Mouse (Mus musculus): Measurements from ENCODE around the gene Dr1. TPM values are rescaled to one million over a fixed set of nuclear protein-coding genes. Genes with fewer than 3 reads are reported as not detected.
"Not testable (repeated sequence)": the region's sequence is repeated elsewhere in the genome, so short reads cannot be mapped to it uniquely, and the experiment has no call there.

The Dr1 gene
- 24.3 and 24.9 TPM in 2 replicates for polyA plus RNA-seq (2015; fragmentation: Nextera tagmentation; extraction: Ambion mirVana)

GRCm38 (mm10) chr5:108268127-108269062 lies at the start of gene Dr1:
Gene Dr1, plus strand, starts transcription at chr5:108268897.
- H3K27ac ChIP-seq (replicated peaks): peak within 1 kb of the TSS; percentile 95
- peaks cover 8% of the 10 kb centered on the region for H3K36me3 ChIP-seq
- no peaks in the 10 kb centered on the region for H3K27me3 ChIP-seq (replicated peaks)
- 2% methylated on average over 53 of the region's 55 CpGs for WGBS
- H3K9me3 ChIP-seq: no peaks in the 10 kb centered on the region
- ATAC-seq (ENCODE audit: extremely low read depth, insufficient number of reproducible peaks, low FRiP score, low TSS enrichment): peak; percentile 91
- peak within 1 kb of the TSS; percentile 90 for H3K4me3 ChIP-seq
- H3K9ac ChIP-seq: peak within 1 kb of the TSS; percentile 93
- peaks cover 34% of the 10 kb centered on the region for H3K4me1 ChIP-seq
- peak within 1 kb of the TSS; percentile 97 for H3K4me2 ChIP-seq

GRCm38 (mm10) chr5:108224077-108224476 lies 44.6 kb upstream of the Dr1 start:
- Histone ChIP-seq H3K4me2 (no peak overlapping the region), H3K9ac (no peak overlapping the region), H3K4me3 (no peak overlapping the region), H3K4me1 (no peaks in the 10 kb centered on the region), H3K36me3 (no peaks in the 10 kb centered on the region), H3K9me3 (no peaks in the 10 kb centered on the region), H3K27ac (replicated peaks) (no peak overlapping the region), H3K27me3 (replicated peaks) (no peaks in the 10 kb centered on the region)
- ATAC-seq (ENCODE audit: extremely low read depth, insufficient number of reproducible peaks, low FRiP score, low TSS enrichment): no peak

- no peak overlapping the region for H3K4me3 ChIP-seq
- ATAC-seq (ENCODE audit: extremely low read depth, insufficient number of reproducible peaks, low FRiP score, low TSS enrichment): no peak
- no peak overlapping the region for H3K27ac ChIP-seq (replicated peaks)
- H3K36me3 ChIP-seq: no peaks in the 10 kb centered on the region
- H3K4me1 ChIP-seq: no peaks in the 10 kb centered on the region
- H3K9ac ChIP-seq: no peak overlapping the region
- H3K4me2 ChIP-seq: no peak overlapping the region
- H3K27me3 ChIP-seq (replicated peaks): no peaks in the 10 kb centered on the region
- no peaks in the 10 kb centered on the region for H3K9me3 ChIP-seq
Measured at GRCm38 (mm10) chr5:108226159-108226558, 42.5 kb upstream of the Dr1 start.

GRCm38 (mm10) chr5:108246314-108246765 lies 22.4 kb upstream of the Dr1 start:
- no peak overlapping the region for H3K27ac ChIP-seq (replicated peaks)
- ATAC-seq (ENCODE audit: extremely low read depth, insufficient number of reproducible peaks, low FRiP score, low TSS enrichment): no peak
- H3K4me3 ChIP-seq: no peak overlapping the region
- H3K36me3 ChIP-seq: no peaks in the 10 kb centered on the region
- no peaks in the 10 kb centered on the region for H3K9me3 ChIP-seq
- 57% methylated on average over 3 of the region's 3 CpGs for WGBS
- H3K4me2 ChIP-seq: no peak overlapping the region
- no peak overlapping the region for H3K9ac ChIP-seq
- no peaks in the 10 kb centered on the region for H3K27me3 ChIP-seq (replicated peaks)
- no peaks in the 10 kb centered on the region for H3K4me1 ChIP-seq

- Histone ChIP-seq H3K4me1 (no peaks in the 10 kb centered on the region), H3K4me3 (no peak overlapping the region), H3K4me2 (no peak overlapping the region), H3K27me3 (replicated peaks) (no peaks in the 10 kb centered on the region), H3K36me3 (no peaks in the 10 kb centered on the region), H3K27ac (replicated peaks) (no peak overlapping the region), H3K9ac (no peak overlapping the region), H3K9me3 (no peaks in the 10 kb centered on the region)
- WGBS: 57% methylated on average over 2 of the region's 2 CpGs
- no peak for ATAC-seq (ENCODE audit: extremely low read depth, insufficient number of reproducible peaks, low FRiP score, low TSS enrichment)
Measured at GRCm38 (mm10) chr5:108250033-108250432, 18.7 kb upstream of the Dr1 start.

- no peaks in the 10 kb centered on the region for H3K4me1 ChIP-seq
- H3K4me3 ChIP-seq: no peak overlapping the region
- H3K36me3 ChIP-seq: no peaks in the 10 kb centered on the region
- WGBS: 68% methylated on average over 5 of the region's 5 CpGs
- H3K9ac ChIP-seq: no peak overlapping the region
- no peak overlapping the region for H3K4me2 ChIP-seq
- no peak overlapping the region for H3K27ac ChIP-seq (replicated peaks)
- H3K27me3 ChIP-seq (replicated peaks): no peaks in the 10 kb centered on the region
- no peak for ATAC-seq (ENCODE audit: extremely low read depth, insufficient number of reproducible peaks, low FRiP score, low TSS enrichment)
- H3K9me3 ChIP-seq: no peaks in the 10 kb centered on the region
Measured at GRCm38 (mm10) chr5:108255259-108255658, 13.4 kb upstream of the Dr1 start.

GRCm38 (mm10) chr5:108262722-108263121 lies 6.0 kb upstream of the Dr1 start:
- Histone ChIP-seq H3K9me3 (no peaks in the 10 kb centered on the region), H3K36me3 (no peaks in the 10 kb centered on the region), H3K4me3 (no peak overlapping the region), H3K4me1 (peaks cover under 1% of the 10 kb centered on the region), H3K27me3 (replicated peaks) (no peaks in the 10 kb centered on the region), H3K4me2 (no peak overlapping the region), H3K9ac (no peak overlapping the region), H3K27ac (replicated peaks) (no peak overlapping the region)
- WGBS: 27% methylated on average over 4 of the region's 4 CpGs
- ATAC-seq (ENCODE audit: extremely low read depth, insufficient number of reproducible peaks, low FRiP score, low TSS enrichment): no peak

GRCm38 (mm10) chr5:108263785-108264184 lies 4.9 kb upstream of the Dr1 start:
- not testable (repeated sequence) for H3K4me3 ChIP-seq; H3K9me3 ChIP-seq; ATAC-seq (ENCODE audit: extremely low read depth, insufficient number of reproducible peaks, low FRiP score, low TSS enrichment); H3K4me1 ChIP-seq; H3K9ac ChIP-seq; H3K27ac ChIP-seq (replicated peaks); H3K27me3 ChIP-seq (replicated peaks); H3K36me3 ChIP-seq; H3K4me2 ChIP-seq
- WGBS: 54% methylated on average over 1 of the region's 1 CpGs

GRCm38 (mm10) chr5:108266990-108267389 lies 1.7 kb upstream of the Dr1 start:
- H3K4me2 ChIP-seq: no peak overlapping the region
- no peaks in the 10 kb centered on the region for H3K27me3 ChIP-seq (replicated peaks)
- no peak for ATAC-seq (ENCODE audit: extremely low read depth, insufficient number of reproducible peaks, low FRiP score, low TSS enrichment)
- H3K27ac ChIP-seq (replicated peaks): no peak overlapping the region
- H3K4me1 ChIP-seq: peaks cover 28% of the 10 kb centered on the region
- no peak overlapping the region for H3K4me3 ChIP-seq
- no peaks in the 10 kb centered on the region for H3K36me3 ChIP-seq
- no peak overlapping the region for H3K9ac ChIP-seq
- H3K9me3 ChIP-seq: no peaks in the 10 kb centered on the region

GRCm38 (mm10) chr5:108269063-108269810 lies 540 bp downstream of the Dr1 start:
- peak overlapping the region; percentile 97 for H3K4me2 ChIP-seq
- H3K4me3 ChIP-seq: peak overlapping the region; percentile 90
- peak overlapping the region; percentile 95 for H3K27ac ChIP-seq (replicated peaks)
- peaks cover 34% of the 10 kb centered on the region for H3K4me1 ChIP-seq
- H3K36me3 ChIP-seq: peaks cover 10% of the 10 kb centered on the region
- peak; percentile 24; the same call in 1 of the 2 replicates for ATAC-seq (ENCODE audit: extremely low read depth, insufficient number of reproducible peaks, low FRiP score, low TSS enrichment)
- no peaks in the 10 kb centered on the region for H3K27me3 ChIP-seq (replicated peaks)
- peak overlapping the region; percentile 93 for H3K9ac ChIP-seq
- H3K9me3 ChIP-seq: no peaks in the 10 kb centered on the region
- WGBS: under 1% methylated on average over 44 of the region's 44 CpGs

GRCm38 (mm10) chr5:108269811-108270151 lies 1.1 kb downstream of the Dr1 start:
- peak overlapping the region; percentile 95 for H3K27ac ChIP-seq (replicated peaks)

More at GRCm38 (mm10) chr5:108269811-108270151, 1.1 kb downstream of the Dr1 start:
- peak overlapping the region; percentile 93 for H3K9ac ChIP-seq
- H3K27me3 ChIP-seq (replicated peaks): no peaks in the 10 kb centered on the region
- no peak for ATAC-seq (ENCODE audit: extremely low read depth, insufficient number of reproducible peaks, low FRiP score, low TSS enrichment)
- peak overlapping the region; percentile 97 for H3K4me2 ChIP-seq
- H3K36me3 ChIP-seq: peaks cover 10% of the 10 kb centered on the region
- H3K4me1 ChIP-seq: peaks cover 34% of the 10 kb centered on the region
- no peaks in the 10 kb centered on the region for H3K9me3 ChIP-seq
- 9% methylated on average over 7 of the region's 7 CpGs for WGBS
- H3K4me3 ChIP-seq: peak overlapping the region; percentile 90
